Mouse (Mus musculus) mature B cell (primary cell): ENCODE data around the gene Hist1h3a.
"Not testable (repeated sequence)": the region's sequence is repeated elsewhere in the genome, so short reads cannot be mapped to it uniquely, and the experiment has no call there.

Source experiments
- in situ Hi-C: fragments of 300-500 bp; cut with MboI; formaldehyde crosslinking; loops from 2 replicates; pipeline ENCODE4 v1.14.3; 2019

Hist1h3a gene

DNA sequence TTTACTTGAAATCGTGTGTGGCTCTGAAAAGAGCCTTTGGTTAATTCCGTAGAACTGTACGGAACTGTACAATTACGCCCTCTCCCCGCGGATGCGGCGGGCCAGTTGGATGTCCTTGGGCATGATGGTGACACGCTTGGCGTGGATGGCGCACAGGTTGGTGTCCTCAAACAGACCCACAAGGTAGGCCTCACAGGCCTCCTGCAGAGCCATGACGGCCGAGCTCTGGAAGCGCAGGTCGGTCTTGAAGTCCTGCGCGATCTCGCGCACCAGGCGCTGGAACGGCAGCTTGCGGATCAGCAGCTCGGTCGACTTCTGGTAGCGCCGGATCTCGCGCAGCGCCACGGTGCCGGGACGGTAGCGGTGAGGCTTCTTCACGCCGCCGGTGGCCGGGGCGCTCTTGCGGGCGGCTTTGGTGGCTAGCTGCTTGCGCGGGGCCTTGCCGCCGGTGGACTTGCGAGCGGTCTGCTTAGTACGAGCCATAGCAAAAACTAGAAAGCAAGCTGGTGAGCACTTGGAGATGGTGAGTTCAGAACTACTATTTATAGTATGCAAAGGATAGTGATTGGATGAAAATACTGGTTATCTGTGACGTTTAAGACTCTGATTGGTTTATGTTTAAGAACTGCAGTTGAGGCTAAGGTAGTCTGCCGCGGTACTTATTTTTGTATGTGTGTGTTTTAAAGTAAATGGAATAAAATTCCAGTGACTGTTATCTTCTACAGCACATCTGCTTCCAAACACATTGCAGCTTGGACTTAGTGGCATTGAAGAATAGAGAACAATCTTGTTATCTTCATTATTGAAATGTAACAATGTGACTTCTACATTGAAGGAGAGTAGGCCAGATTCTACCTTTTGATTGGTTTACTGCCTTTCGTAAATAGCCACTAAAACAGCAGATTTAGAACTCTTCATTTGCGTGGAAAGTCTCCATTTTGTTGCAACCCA is at the start of gene Hist1h3a:
Hist1h3a (minus strand) TSS at position 516 of the 951 bp plus-strand sequence.
- in situ Hi-C loops, result not testable (repeated sequence)

DNA sequence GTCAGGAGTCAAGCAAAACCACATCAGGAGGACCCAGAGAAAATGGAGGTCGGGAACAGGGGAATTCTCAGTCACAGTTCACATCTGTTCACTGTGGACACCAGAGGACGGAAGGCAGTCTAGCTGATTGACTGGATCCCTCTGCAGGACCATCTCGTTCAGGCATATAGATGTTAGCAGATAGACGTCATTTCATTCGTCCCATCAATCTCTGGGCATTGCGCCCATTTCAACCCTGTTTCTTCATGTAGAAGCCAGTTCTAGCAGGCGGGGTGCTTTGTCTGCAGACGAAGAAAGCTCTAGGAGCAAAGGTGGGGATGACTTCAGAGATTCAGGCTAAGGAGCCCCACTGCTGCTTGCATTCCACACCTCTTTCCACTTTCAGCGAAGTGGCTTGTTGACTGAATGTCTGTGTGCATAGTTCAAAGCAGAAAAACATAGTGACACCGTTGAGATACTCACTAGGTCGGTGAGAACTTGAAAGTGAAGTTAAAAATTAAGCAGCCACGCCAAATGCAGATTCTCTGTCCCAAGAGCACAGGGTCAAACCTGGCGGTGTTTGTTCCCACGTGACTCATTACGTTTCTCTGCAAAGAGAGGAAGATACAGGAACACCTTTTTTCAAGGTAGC is 44.4 kb upstream of the Hist1h3a start, which contains the start of gene Slc17a2:
Slc17a2 (plus strand) TSS at position 572 of the 631 bp plus-strand sequence.
- in situ Hi-C loops, result no loop called here

DNA sequence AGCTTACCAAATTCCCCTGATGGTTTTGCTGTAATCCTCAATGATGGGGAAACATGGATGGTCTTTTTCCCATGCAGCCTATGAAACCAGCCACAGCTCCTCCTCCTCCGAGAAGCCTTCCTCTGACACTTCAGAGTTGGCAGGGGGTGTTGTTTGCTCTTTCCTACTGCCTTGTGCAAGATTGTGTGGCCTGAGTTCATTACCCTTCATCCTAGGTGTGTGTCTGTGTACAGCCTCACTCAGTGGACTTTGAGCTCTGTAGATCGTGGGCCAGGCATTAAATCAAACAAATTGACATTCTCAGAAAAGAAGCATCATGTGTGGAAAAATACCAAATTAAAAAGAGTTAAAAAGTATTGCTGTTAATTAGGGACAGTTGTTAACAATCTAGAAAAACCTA is 42.3 kb upstream of the Hist1h3a start:
- in situ Hi-C loops, result no loop called here

DNA sequence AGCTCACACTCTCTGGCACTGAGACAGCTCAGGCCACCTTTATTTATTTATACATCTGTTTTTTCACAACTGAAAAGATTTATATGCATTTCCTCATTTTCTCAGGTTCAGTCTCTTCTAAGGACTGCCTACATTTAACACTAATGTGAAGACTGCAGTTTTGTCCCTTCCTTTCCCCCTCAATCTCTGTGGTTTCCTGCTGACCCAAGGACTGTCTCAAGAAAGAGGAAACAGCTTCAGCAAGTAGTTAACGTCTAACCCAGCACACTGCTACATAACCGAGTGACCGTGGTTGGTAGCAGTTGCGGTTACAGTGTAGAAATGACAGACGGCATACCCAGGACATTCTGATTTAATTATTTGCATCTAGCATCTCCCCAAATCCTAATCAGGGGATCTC is 37.2 kb upstream of the Hist1h3a start:
- in situ Hi-C loops, result loop anchor here (25.0 kb wide), 1 partner anchor 488 kb away; the partner anchor contains the start of gene Carmil1

DNA sequence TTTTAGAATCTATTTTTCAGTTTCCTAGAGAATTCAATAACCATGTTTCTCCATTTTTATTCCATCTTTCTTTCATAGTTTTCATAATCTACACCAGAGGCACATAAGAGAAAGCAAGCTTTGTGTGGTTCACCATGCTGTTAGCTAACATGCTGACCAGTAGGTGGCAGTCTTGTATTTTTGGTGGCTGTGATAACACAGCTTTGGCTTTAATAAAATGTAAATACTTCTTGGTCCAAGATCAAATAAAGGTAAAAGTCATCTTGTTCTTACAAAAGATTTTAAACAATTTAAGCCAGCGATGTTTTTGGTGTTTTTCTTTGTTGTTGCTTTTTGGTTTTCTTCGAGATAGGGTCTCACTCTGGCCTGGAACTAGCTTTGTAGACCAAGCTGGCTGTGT is 30.3 kb upstream of the Hist1h3a start:
- in situ Hi-C loops, result loop anchor here (25.0 kb wide), 1 partner anchor 495 kb away; the partner anchor contains the start of gene Carmil1

DNA sequence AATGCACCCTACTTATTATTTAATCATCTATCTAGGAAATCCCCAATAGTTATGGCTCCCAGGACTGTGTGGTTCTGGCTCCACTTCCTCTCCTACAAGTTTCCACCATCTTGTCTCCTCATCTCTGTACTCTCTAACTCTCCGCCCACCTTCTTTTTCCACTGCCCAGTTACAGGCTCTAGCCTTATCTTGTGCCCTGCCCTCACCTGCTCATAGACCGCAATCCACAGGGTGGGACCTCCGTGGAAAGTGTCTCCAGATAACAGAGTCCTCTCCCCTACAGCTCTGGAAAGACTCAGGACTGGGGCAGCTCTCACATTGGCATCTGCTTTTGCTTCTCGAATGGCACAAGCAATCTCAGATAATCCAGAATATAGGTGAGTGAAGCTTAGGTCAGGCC is 16.8 kb upstream of the Hist1h3a start:
- in situ Hi-C loops, result loop anchor here (25.0 kb wide), 1 partner anchor 508 kb away; the partner anchor contains the start of gene Carmil1

DNA sequence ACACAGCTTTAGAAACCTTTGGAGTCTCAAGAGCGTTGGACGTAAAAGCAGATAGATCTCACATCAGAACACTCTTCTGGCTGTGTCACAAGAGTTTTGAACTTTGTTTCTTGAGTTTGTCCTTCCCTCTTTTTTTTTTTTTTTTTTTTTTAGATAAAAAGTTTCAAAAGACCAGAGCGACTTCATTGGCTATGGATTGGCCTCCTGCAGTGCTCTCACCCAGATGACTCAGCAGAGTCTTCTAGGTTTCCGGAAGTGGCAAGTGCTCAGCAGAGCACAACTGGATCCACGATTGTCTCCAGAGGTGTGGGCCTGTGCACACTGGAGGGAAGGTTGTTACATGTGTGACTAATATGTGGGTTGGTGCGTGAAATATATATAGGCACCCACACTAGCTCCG is 16.2 kb upstream of the Hist1h3a start:
- in situ Hi-C loops, result loop anchor here (25.0 kb wide), 1 partner anchor 509 kb away; the partner anchor contains the start of gene Carmil1

DNA sequence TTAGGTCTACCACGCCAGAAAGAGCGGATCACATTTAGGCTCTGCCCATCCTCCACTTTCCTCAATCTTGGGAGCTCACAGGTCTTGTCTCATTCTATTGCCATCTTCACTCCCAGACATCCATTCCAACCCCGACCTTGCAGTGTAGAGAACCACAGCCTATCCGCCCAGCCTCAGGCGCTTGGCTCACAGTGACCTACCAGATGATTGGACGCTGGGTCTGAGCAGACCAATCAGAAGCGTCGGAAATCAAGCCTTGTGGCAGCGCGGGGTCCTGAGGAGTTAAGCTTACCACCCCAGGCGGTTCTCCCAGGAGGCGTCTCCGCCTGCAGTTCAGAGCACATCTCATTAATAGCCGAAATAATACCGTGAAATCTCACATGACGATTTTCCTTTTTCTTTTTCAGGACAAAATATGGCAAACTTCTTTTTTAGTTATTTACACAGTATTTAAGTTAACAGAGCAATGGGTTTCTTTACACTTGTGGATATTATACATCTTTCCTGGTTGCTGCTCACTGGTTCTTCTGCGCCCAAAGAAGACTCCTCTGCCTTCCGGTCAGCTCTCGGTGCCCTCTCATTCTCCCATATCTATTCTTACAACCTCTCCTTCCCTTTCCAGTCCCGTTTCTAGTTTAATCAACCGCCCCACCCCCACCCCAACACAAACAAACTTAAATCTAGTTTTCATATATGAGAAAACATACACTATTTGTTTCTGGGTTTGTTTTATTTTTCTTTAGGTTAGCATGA is 10.6 kb upstream of the Hist1h3a start:
- in situ Hi-C loops, result no loop called here

DNA sequence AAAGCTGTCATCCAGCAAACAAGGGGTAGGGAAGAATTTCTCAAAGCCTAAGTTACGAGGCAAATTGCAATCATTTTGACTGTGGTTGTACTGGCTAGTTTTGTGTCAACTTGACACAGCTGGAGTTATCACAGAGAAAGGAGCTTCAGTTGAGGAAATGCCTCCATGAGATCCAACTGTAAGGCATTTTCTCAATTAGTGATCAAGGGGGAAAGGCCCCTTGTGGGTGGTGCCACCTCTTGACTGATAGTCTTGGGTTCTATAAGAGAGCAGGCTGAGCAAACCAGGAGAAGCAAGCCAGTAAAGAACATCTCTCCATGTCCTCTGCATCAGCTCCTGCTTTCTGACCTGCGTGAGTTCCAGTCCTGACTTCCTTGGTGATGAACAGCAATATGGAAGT is 7.4 kb upstream of the Hist1h3a start, which contains the start of gene Trim38:
Trim38 (plus strand) TSS at position 301 of the 400 bp plus-strand sequence.
- in situ Hi-C loops, result not testable (repeated sequence)

DNA sequence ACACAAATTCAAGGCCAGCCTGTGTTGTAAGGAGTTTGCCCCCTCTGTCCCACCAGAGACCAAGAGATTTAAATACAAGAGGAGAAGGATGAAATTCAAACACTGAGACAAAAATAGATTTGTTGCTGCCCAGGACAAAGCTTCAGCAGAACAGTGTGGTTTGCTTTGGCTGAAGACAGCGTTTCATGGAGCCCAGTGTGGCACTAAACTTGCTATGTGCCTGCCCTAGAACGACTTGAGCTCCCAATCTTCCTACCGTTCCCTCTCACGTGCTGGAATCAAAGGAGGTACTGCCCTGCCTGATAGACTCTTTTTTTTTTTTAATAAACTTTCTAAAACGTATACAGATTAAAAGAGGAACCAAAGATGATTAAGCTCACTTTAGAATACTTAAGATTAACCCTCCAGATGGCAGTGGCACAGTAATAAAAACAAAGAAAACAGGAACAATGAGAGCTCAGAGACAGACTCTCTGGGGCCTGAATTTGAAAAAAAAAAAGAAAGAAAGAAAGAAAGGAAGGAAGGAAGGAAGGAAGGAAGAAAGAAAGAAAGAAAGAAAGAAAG is 6.7 kb upstream of the Hist1h3a start:
- in situ Hi-C loops, result no loop called here

DNA sequence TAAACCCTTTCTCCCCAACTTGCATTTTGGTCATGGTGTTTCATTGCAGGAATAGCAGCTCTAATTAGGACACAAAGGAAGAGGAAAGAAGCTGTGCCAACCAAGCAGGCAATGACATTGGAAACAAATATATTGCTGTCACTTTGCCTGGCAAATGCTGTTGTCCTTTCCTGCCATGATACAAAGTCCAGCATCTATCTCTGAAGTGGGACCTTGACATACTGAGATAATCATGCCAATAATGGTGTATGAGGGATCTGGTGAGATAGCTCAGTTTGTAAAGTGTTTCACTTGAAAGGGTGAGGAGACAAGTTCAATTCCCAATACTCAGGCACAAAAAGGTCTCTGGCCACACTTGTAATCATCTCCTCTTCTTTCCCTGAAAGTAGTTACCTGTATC is 4.6 kb upstream of the Hist1h3a start:
- in situ Hi-C loops, result no loop called here

DNA sequence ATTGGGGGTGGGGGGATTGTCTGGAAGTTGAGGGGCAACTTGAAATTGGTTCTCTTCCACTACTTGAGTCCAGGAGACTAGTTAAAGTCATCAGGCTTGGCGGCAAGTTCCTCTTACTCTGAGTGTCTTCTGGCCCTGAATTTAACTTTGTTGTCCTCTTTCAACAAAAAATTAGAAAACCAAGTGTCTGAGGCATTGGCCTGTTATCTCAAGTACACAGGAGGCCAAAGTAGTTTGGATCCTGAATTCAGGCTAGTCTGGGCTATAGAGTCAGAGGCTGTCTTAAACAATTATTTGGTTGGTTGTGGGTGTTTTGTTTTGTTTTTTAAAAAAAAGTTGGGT is 3.0 kb upstream of the Hist1h3a start:
- in situ Hi-C loops, result no loop called here

DNA sequence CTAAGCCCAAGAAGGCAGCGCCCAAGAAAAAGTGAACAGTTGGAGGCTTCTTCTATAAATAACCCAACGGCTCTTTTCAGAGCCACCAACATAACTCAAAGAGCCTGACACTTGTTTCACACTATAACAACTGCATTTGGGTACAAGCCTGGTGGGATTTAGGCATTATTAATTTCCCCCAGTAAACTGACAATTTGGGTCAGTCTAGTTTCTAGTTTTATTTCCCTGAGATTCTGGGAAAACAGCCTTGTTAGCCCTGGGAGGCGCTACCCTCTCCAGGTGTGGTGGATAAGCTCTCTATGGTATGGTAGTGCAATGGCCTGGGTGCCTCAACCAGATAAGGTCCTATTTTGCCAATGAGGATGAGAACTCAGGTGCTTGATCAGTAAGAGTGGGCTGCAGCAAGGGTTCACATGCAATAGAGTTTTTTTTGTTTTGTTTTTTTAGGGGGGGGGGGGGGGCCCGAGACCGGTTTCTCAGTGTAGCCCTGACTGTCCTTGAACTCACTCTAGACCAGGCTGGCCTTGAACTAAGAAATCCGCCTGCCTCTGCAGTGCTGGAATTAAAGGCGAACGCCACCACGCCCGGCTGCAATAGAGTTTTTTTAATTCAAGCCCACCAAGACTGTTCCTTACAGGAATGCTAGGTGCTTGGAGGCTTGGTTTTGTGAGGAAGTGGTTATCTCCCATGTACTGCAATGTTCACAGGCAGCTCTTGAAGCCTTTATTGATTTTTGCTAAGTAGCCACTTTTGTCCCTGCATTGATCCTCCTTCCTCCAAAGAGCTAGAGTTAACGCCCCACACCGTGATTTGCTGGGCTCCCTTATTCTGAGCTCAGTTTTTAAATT is 2.4 kb upstream of the Hist1h3a start:
- in situ Hi-C loops, result no loop called here

DNA sequence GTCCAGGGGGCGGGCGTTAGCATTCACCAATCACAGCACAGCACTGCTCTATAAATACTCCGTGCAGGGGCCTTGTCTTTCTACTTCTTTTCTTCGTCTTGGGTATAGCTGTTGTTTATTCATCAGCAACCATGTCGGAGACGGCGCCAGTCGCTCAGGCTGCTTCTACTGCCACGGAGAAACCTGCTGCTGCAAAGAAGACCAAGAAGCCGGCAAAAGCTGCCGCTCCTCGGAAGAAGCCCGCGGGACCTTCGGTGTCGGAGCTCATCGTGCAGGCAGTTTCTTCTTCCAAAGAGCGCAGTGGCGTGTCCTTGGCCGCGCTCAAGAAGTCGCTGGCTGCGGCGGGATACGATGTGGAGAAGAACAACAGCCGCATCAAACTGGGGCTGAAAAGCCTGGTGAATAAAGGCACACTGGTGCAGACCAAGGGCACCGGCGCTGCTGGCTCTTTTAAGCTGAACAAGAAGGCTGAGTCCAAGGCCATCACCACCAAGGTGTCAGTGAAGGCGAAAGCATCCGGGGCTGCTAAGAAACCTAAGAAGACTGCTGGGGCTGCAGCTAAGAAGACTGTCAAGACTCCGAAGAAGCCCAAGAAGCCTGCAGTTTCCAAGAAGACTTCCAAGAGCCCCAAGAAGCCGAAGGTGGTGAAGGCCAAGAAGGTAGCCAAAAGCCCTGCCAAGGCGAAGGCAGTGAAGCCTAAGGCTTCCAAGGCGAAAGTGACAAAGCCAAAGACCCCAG is 1.6 kb upstream of the Hist1h3a start, which contains the start of gene Hist1h1a:
Hist1h1a (plus strand) TSS at position 81 of the 738 bp plus-strand sequence.
- in situ Hi-C loops, result no loop called here

DNA sequence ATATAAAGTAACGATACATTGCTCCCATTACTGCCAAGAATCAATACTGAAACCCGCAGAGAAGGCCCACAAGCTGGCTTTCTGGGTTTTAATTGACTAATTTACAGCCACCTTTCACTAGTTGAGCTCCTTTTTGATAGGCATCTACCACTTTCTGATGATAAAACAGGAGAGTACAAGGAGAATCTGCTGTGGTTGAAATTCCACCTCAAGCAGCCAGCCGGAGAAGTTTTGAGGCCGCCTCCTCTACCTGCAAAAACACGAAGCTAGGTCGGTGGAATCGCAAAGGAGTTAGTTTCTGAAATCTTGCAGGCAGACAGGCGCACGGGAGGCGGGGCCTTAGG is 1.0 kb upstream of the Hist1h3a start:
- in situ Hi-C loops, result no loop called here

DNA sequence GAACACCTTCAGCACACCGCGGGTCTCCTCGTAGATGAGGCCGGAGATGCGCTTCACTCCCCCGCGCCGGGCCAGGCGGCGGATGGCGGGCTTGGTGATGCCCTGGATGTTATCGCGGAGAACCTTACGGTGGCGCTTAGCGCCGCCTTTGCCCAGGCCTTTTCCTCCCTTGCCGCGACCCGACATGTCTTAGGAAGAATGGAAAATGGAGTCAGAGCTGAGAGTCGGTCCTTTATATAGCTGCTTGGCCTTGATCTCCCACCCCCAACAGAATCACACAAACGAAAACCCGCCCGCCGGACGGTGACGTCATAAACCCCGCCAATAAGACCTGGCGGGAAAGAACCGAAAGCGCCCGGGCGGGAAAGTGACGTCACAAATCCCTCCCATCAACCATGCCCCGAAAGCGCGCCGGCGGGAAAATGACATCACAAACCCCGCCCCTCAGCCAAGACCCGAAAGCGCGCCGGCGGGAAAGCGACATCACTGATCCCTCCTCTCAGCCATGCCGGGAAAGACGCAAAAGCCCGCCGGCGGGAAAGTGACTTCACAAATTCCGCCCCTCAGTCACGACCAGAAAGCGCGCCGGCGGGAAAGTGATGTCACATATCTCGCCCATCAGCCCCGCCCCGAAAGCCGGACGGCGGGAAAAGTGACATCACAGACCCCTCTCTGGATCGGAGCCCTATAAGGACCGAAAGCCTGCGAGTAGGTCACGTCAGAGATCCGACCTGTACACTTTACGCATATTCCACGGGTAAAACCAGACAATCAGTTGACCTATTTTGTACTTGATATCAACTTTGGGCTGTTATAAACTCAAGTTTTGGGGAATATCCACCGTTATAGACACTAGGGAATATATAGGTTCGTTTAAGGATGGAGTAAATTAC is 968 bp downstream of the Hist1h3a start, which contains the start of gene Hist1h4a:
Hist1h4a (minus strand) TSS at position 259 of the 893 bp plus-strand sequence.
- in situ Hi-C loops, result no loop called here

DNA sequence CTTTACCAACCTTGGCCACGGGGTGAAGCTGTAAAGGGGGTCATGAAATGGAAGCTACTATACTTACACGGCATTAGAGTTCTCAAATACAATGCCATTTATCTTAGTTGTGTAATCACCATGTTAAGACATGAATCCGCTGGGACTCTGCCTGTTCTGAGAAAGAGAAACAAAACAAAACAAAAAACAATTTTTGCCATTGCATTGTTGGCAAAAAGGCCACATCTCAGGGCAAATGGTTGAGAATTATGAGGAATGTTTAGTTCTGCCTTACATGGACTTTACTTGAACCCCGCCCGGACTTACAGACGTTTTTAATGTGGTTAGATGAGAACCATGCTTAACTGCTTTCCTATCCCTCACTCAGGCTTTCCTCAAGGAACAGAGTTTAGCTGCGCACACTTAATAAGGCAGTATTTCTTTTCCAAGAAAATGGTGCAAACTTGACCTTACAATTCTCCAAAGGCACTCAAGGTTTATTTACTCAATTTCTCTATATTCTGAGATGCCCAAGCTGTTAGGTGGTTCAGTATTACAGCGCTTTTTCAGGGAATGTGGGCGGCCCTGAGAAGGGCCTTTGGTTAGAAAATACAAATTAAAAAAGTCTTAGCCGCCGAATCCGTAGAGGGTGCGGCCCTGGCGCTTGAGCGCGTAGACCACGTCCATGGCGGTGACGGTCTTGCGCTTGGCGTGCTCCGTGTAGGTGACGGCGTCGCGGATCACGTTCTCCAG is 1.8 kb downstream of the Hist1h3a start:
- in situ Hi-C loops, result no loop called here

DNA sequence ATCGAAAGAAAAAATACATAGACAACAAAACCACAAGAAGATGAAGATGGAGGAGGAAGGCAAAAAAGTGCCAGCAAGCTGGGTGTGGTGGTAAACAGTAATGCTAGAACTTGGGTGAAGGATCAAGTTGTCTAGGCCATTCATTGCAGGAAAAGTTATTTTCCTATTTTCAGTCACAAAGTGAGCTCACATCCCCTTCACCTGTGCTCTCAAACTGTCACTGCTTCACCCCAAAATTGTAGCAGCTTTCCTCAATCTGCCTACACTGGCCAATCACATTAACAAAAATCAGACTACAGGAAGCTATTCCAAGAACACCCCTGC is 2.3 kb downstream of the Hist1h3a start:
- in situ Hi-C loops, result loop anchor here (10.0 kb wide), 1 partner anchor 325 kb away; no protein-coding TSS in a partner anchor
